Mouse (Mus musculus): ENCODE results near the gene Zfand3. TPM values are rescaled to one million over a fixed set of nuclear protein-coding genes. Genes with fewer than 3 reads are reported as not detected.

Zfand3 gene
- total and polyA plus RNA-seq, 2 experiments from 2014 or later, result 48.7 to 91.5 TPM

- Histone ChIP-seq H3K4me3 (ENCODE audit: low read depth, low read length) (no peak overlapping the region), H3K9me3 (ENCODE audit: low read length) (no peaks in the 10 kb centered on the region), H3K27me3 (ENCODE audit: insufficient read depth, low read length) (no peaks in the 10 kb centered on the region), H3K4me2 (ENCODE audit: low read depth) (no peak overlapping the region), H3K4me1 (ENCODE audit: insufficient read depth) (0 out of 2 replicates have a peak, but pooled peaks cover 5% of the 10 kb centered on the region), H3K27ac (ENCODE audit: low read depth, low read length) (no peak overlapping the region), H3K36me3 (ENCODE audit: insufficient read depth) (no peaks in the 10 kb centered on the region), H3K9ac (no peak overlapping the region)
- TF ChIP-seq CTCF (IDR thresholded peaks at IDR 0.05; ENCODE audit: low read depth), result no peak
- WGBS, result 38% methylated on average over 3 of the region's 3 CpGs
- no peak for DNase-seq
- no peak for ATAC-seq
These were observed 19.0 kb upstream of the Zfand3 start for GRCm38 (mm10) chr17:29985534-29985933.

- 0 out of 2 replicates have a peak, but pooled peaks cover 5% of the 10 kb centered on the region for H3K4me1 ChIP-seq (ENCODE audit: insufficient read depth)
- ATAC-seq, result no peak
- H3K27ac ChIP-seq (ENCODE audit: low read depth, low read length), result no peak overlapping the region
- H3K36me3 ChIP-seq (ENCODE audit: insufficient read depth), result no peaks in the 10 kb centered on the region
- no peak for TF ChIP-seq CTCF (IDR thresholded peaks at IDR 0.05; ENCODE audit: low read depth)
- no peaks in the 10 kb centered on the region for H3K9me3 ChIP-seq (ENCODE audit: low read length)
- no peak overlapping the region for H3K4me3 ChIP-seq (ENCODE audit: low read depth, low read length)
- WGBS, result 80% methylated on average over 5 of the region's 5 CpGs
- H3K4me2 ChIP-seq (ENCODE audit: low read depth), result no peak overlapping the region
- H3K27me3 ChIP-seq (ENCODE audit: insufficient read depth, low read length), result no peaks in the 10 kb centered on the region
- no peak overlapping the region for H3K9ac ChIP-seq
- no peak for DNase-seq
These were observed 16.4 kb upstream of the Zfand3 start for GRCm38 (mm10) chr17:29988141-29988540.

GRCm38 (mm10) chr17:29989653-29990052 is 14.9 kb upstream of the Zfand3 start:
- WGBS, result 87% methylated on average over 5 of the region's 5 CpGs
- H3K4me1 ChIP-seq (ENCODE audit: insufficient read depth), result 0 out of 2 replicates have a peak, but pooled peaks cover 4% of the 10 kb centered on the region

GRCm38 (mm10) chr17:29990136-29990535 is 14.4 kb upstream of the Zfand3 start:
- no peaks in the 10 kb centered on the region for H3K4me1 ChIP-seq (ENCODE audit: insufficient read depth)
- no peak overlapping the region for H3K9ac ChIP-seq
- ATAC-seq, result no peak
- no peaks in the 10 kb centered on the region for H3K36me3 ChIP-seq (ENCODE audit: insufficient read depth)
- no peak for TF ChIP-seq CTCF (IDR thresholded peaks at IDR 0.05; ENCODE audit: low read depth)
- no peaks in the 10 kb centered on the region for H3K27me3 ChIP-seq (ENCODE audit: insufficient read depth, low read length)
- no peak for DNase-seq
- H3K27ac ChIP-seq (ENCODE audit: low read depth, low read length), result no peak overlapping the region
- WGBS, result 83% methylated on average over 3 of the region's 3 CpGs
- no peaks in the 10 kb centered on the region for H3K9me3 ChIP-seq (ENCODE audit: low read length)
- no peak overlapping the region for H3K4me2 ChIP-seq (ENCODE audit: low read depth)
- H3K4me3 ChIP-seq (ENCODE audit: low read depth, low read length), result no peak overlapping the region

More at GRCm38 (mm10) chr17:29989653-29990052, 14.9 kb upstream of the Zfand3 start:
- Histone ChIP-seq H3K9ac (no peak overlapping the region), H3K27ac (ENCODE audit: low read depth, low read length) (no peak overlapping the region), H3K27me3 (ENCODE audit: insufficient read depth, low read length) (no peaks in the 10 kb centered on the region), H3K9me3 (ENCODE audit: low read length) (no peaks in the 10 kb centered on the region), H3K4me3 (ENCODE audit: low read depth, low read length) (no peak overlapping the region), H3K4me2 (ENCODE audit: low read depth) (no peak overlapping the region), H3K36me3 (ENCODE audit: insufficient read depth) (no peaks in the 10 kb centered on the region)
- TF ChIP-seq CTCF (IDR thresholded peaks at IDR 0.05; ENCODE audit: low read depth), result no peak
- ATAC-seq (no peak), DNase-seq (no peak)

GRCm38 (mm10) chr17:29990845-29991244 is 13.7 kb upstream of the Zfand3 start:
- no peaks in the 10 kb centered on the region for H3K9me3 ChIP-seq (ENCODE audit: low read length)
- no peaks in the 10 kb centered on the region for H3K4me1 ChIP-seq (ENCODE audit: insufficient read depth)
- H3K27ac ChIP-seq (ENCODE audit: low read depth, low read length), result no peak overlapping the region
- no peak for TF ChIP-seq CTCF (IDR thresholded peaks at IDR 0.05; ENCODE audit: low read depth)
- no peak overlapping the region for H3K4me3 ChIP-seq (ENCODE audit: low read depth, low read length)
- H3K27me3 ChIP-seq (ENCODE audit: insufficient read depth, low read length), result no peaks in the 10 kb centered on the region
- whole genome bisulfite sequencing, result 90% methylated on average over 2 of the region's 2 CpGs
- no peak overlapping the region for H3K9ac ChIP-seq
- H3K36me3 ChIP-seq (ENCODE audit: insufficient read depth), result no peaks in the 10 kb centered on the region
- ATAC-seq, result no peak
- H3K4me2 ChIP-seq (ENCODE audit: low read depth), result no peak overlapping the region
- no peak for DNase-seq

- 0 out of 2 replicates have a peak overlapping the region, but pooled peaks have one; percentile 57 for H3K27ac ChIP-seq (ENCODE audit: low read depth, low read length)
These were observed 11.0 kb upstream of the Zfand3 start for GRCm38 (mm10) chr17:29993488-29993887.

GRCm38 (mm10) chr17:29994011-29994410 is 10.5 kb upstream of the Zfand3 start:
- no peak for TF ChIP-seq CTCF (IDR thresholded peaks at IDR 0.05; ENCODE audit: low read depth)
- Histone ChIP-seq H3K27ac (ENCODE audit: low read depth, low read length) (0 out of 2 replicates have a peak overlapping the region, but pooled peaks have one; percentile 57), H3K9me3 (ENCODE audit: low read length) (no peaks in the 10 kb centered on the region), H3K4me3 (ENCODE audit: low read depth, low read length) (no peak overlapping the region), H3K4me1 (ENCODE audit: insufficient read depth) (peaks cover 5% of the 10 kb centered on the region; the same call in 1 of the 2 replicates), H3K27me3 (ENCODE audit: insufficient read depth, low read length) (no peaks in the 10 kb centered on the region), H3K4me2 (ENCODE audit: low read depth) (no peak overlapping the region), H3K9ac (no peak overlapping the region), H3K36me3 (ENCODE audit: insufficient read depth) (no peaks in the 10 kb centered on the region)
- ATAC-seq, result no peak
- 78% methylated on average over 3 of the region's 3 CpGs for WGBS
- DNase-seq, result no peak

More at GRCm38 (mm10) chr17:29993488-29993887, 11.0 kb upstream of the Zfand3 start:
- Histone ChIP-seq H3K4me3 (ENCODE audit: low read depth, low read length) (no peak overlapping the region), H3K4me1 (ENCODE audit: insufficient read depth) (peaks cover 5% of the 10 kb centered on the region; the same call in 1 of the 2 replicates), H3K9me3 (ENCODE audit: low read length) (no peaks in the 10 kb centered on the region), H3K9ac (no peak overlapping the region), H3K27me3 (ENCODE audit: insufficient read depth, low read length) (no peaks in the 10 kb centered on the region), H3K4me2 (ENCODE audit: low read depth) (no peak overlapping the region), H3K36me3 (ENCODE audit: insufficient read depth) (no peaks in the 10 kb centered on the region)
- 53% methylated on average over 8 of the region's 8 CpGs for WGBS
- ATAC-seq (peak; percentile 90), DNase-seq (peak; percentile 79)
- no peak for TF ChIP-seq CTCF (IDR thresholded peaks at IDR 0.05; ENCODE audit: low read depth)
